Mouse (Mus musculus) heart, adult 2 months (tissue): Measurements from ENCODE around the gene Ckap4. TPM values are rescaled to one million over a fixed set of nuclear protein-coding genes. Genes with fewer than 3 reads are reported as not detected.

ENCODE experiments used
- DNase-seq, 2 experiments: peaks; one replicate each; pipeline ENCODE4 v3.0.0; 2021
- H3K27ac ChIP-seq: fragments of 200-600 bp; 2 replicates; pipeline ENCODE4 v1.8.1; 2022
- H3K27me3 ChIP-seq: fragments of 200-500 bp; 2 replicates; pipeline ENCODE4 v1.6.1; 2012; ENCODE audit warnings: mild to moderate bottlenecking, low read length, inconsistent platforms, mixed read lengths; ENCODE audit not compliant: control insufficient read depth, insufficient read depth
- H3K36me3 ChIP-seq: fragments of 200-500 bp; 2 replicates; pipeline ENCODE4 v1.6.1; 2012; ENCODE audit warnings: low read length, inconsistent platforms; ENCODE audit not compliant: control insufficient read depth, insufficient read depth
- H3K4me1 ChIP-seq: fragments of 200-500 bp; 2 replicates; pipeline ENCODE4 v1.6.1; 2011; ENCODE audit warnings: low read length; ENCODE audit not compliant: control insufficient read depth, insufficient read depth
- H3K4me3 ChIP-seq: fragments of 200-600 bp; 2 replicates; pipeline ENCODE4 v1.8.1; 2022
- H3K79me2 ChIP-seq: fragments of 200-500 bp; replicated peaks from 2 replicates; pipeline ENCODE4 v1.6.1; 2012; ENCODE audit warnings: mild to moderate bottlenecking, inconsistent platforms, low read length, moderate library complexity, mixed read lengths; ENCODE audit not compliant: control insufficient read depth, insufficient read depth
- H3K9ac ChIP-seq: fragments of 200-500 bp; 2 replicates; pipeline ENCODE4 v1.6.1; 2012; ENCODE audit warnings: low read depth, mild to moderate bottlenecking, control low read depth, inconsistent platforms, low read length, mixed read lengths
- CTCF ChIP-seq: fragments of 200-600 bp; IDR thresholded peaks from 2 replicates; pipeline ENCODE4 v1.8.1; 2022; ENCODE audit warnings: antibody characterized with exemption, mild to moderate bottlenecking, moderate library complexity
- EP300 ChIP-seq: fragments of 200-500 bp; IDR thresholded peaks from 2 replicates; pipeline ENCODE4 v1.6.1; 2011; ENCODE audit warnings: low read depth, low read length, control low read depth; ENCODE audit not compliant: insufficient read depth
- POLR2A ChIP-seq: fragments of 200-500 bp; IDR thresholded peaks from 2 replicates; pipeline ENCODE4 v1.6.1; 2011; ENCODE audit warnings: mild to moderate bottlenecking, low read depth, low read length, control low read depth; ENCODE audit not compliant: insufficient read depth
- WGBS: fragments of 180-500 bp; shearing (Covaris S2); methylation state at CpG from one replicate; pipeline ENCODE4 v1.1.7; 2018; 5-methylcytosine and 5-hydroxymethylcytosine counted together
- intact Hi-C: fragments of 180-260 bp; cut with DNase I; formaldehyde crosslinking; loops from one replicate; pipeline ENCODE4 v1.15.1; 2025
- polyA plus RNA-seq: library from polyadenylated mRNA; depleted of rRNA; stranded (reverse); fragments of >200 nt; gene quantifications from 2 replicates; pipeline ENCODE4 v1.2.3, GENCODE M21; 2012
- total RNA-seq, 2 experiments: library from RNA; stranded (reverse); gene quantifications; 2 replicates each; pipeline ENCODE4 v1.2.3; 2021

Gene Ckap4
- total and polyA plus RNA-seq, 3 experiments, result 17.2 to 31.4 (median 29.9) TPM

DNA sequence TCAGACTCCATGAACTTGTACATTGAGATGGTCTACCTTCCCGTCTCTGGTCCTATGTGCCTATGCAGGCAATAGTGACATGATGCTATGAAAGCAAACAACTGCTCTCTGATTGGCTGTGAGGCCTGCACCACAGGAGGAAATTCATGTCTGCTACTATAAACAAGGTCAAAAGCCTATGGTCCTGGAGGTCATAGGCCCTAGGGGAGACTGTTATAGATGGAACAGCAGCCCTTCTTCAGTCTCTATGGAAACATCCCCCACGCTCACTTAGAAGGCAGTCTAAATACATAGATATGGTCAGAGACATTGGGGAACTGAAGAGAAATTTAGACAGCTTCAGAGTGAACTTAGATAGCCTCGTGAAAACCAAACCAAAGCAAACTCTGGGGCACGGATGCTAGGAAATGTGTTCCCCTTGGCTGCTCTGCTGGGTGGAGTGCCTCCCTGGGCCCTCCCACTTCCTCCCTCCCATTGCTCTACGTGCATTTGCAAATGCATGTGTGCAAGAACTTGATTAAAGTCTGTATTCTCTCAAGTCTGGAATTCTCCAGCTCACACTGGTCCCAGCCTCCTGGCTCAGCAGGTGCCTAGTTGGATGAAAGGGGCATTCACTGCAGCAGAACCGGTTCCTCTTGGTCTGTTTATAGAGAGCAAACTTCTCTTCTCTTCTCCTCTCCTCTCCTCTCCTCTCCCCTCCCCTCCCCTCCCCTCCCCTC lies 20.6 kb upstream of the Ckap4 start:
- WGBS, result 50% methylated on average over 6 of the region's 6 CpGs
- H3K79me2 ChIP-seq, result no peaks in the 10 kb centered on the region
- no peaks in the 10 kb centered on the region for H3K27me3 ChIP-seq
- peak in 1 of 2 experiments; percentile 32 for DNase-seq
- no peak overlapping the region for H3K9ac ChIP-seq
- H3K4me1 ChIP-seq, result no peaks in the 10 kb centered on the region
- H3K36me3 ChIP-seq, result no peaks in the 10 kb centered on the region
- intact Hi-C loops, result loop anchor here (5.0 kb wide), 1 partner anchor 37 kb away; no protein-coding TSS in a partner anchor
- no peak overlapping the region for H3K27ac ChIP-seq
- no peak overlapping the region for H3K4me3 ChIP-seq
- TF ChIP-seq CTCF (no peak), EP300 (no peak), POLR2A (no peak)

DNA sequence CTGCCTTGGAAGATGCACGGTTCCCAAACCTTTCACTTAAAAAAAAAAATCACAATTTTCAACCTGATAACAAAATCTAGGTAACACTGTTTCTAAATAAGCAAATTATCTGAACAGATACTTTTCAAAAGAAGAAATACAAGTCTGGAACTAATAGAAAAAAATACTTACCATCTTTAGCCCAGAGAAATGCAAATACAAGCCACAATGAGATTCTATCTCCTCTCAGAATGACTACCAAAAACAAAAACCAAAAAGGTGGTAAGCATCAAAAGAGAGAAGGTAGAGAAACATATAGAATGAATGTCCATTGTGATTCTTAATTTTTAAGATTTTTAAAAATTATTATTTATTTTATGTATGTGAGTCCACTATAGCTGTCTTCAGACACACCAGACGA lies 18.6 kb upstream of the Ckap4 start:
- TF ChIP-seq EP300, result no peak
- TF ChIP-seq POLR2A, result no peak
- TF ChIP-seq CTCF, result no peak

DNA sequence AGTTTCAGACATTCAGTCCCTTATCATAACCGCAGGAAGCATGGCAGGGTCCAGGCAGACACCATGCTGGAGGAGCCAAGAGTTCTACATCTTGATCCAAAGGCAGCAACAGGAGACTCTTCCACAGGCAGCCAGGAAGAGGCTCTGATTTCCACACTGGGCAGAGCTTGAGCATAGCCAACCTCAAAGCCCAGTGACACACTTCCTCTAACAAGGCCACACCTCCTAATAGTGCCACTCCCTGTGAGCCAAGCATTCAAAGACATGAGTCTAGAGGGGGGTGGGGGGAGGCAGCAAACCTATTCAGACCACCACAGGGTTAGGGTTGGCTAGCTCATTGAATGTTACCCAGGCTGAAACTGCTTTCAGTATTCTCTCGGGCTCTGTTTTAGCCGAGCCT lies 18.0 kb upstream of the Ckap4 start:
- H3K4me3 ChIP-seq, result no peak overlapping the region
- WGBS, result 88% methylated on average over 3 of the region's 3 CpGs
- H3K36me3 ChIP-seq, result no peaks in the 10 kb centered on the region

More for the DNA sequence above, 18.6 kb upstream of the Ckap4 start:
- Histone ChIP-seq H3K79me2 (no peaks in the 10 kb centered on the region), H3K4me3 (no peak overlapping the region), H3K27ac (no peak overlapping the region), H3K4me1 (no peaks in the 10 kb centered on the region), H3K36me3 (no peaks in the 10 kb centered on the region), H3K27me3 (no peaks in the 10 kb centered on the region), H3K9ac (no peak overlapping the region)
- DNase-seq, result no peak
- WGBS, result 95% methylated on average over 2 of the region's 2 CpGs
- intact Hi-C loops, result no loop called here

DNA sequence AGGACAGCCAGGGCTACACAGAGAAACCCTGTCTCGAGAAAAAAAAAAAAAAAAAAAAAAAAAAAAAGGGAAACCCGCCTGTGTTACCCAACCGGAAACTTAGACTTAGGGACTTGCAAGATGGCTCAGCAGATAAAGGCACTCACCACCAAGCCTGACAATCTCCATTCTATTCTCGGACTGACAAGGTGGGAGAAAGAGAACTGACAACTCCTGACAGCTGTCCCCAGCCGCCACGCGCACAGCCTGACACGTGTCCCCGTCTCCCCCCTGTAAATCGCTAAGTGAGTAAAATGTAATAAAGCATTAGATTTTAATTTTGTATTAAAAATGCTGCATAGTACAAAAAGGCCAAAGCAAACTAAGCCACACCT lies 16.0 kb upstream of the Ckap4 start:
- H3K4me1 ChIP-seq, result no peaks in the 10 kb centered on the region
- H3K9ac ChIP-seq, result no peak overlapping the region
- H3K79me2 ChIP-seq, result no peaks in the 10 kb centered on the region
- intact Hi-C loops, result no loop called here
- H3K27ac ChIP-seq, result no peak overlapping the region
- H3K4me3 ChIP-seq, result no peak overlapping the region
- H3K36me3 ChIP-seq, result no peaks in the 10 kb centered on the region
- no peak for TF ChIP-seq POLR2A
- TF ChIP-seq EP300, result no peak
- H3K27me3 ChIP-seq, result no peaks in the 10 kb centered on the region
- WGBS, result 68% methylated on average over 10 of the region's 10 CpGs
- DNase-seq, result no peak

More for the DNA sequence above, 18.0 kb upstream of the Ckap4 start:
- no peak overlapping the region for H3K27ac ChIP-seq
- no peaks in the 10 kb centered on the region for H3K4me1 ChIP-seq
- no peaks in the 10 kb centered on the region for H3K79me2 ChIP-seq
- no peaks in the 10 kb centered on the region for H3K27me3 ChIP-seq
- H3K9ac ChIP-seq, result no peak overlapping the region
- intact Hi-C loops, result no loop called here
- no peak for DNase-seq
- TF ChIP-seq EP300 (no peak), POLR2A (no peak), CTCF (no peak)

DNA sequence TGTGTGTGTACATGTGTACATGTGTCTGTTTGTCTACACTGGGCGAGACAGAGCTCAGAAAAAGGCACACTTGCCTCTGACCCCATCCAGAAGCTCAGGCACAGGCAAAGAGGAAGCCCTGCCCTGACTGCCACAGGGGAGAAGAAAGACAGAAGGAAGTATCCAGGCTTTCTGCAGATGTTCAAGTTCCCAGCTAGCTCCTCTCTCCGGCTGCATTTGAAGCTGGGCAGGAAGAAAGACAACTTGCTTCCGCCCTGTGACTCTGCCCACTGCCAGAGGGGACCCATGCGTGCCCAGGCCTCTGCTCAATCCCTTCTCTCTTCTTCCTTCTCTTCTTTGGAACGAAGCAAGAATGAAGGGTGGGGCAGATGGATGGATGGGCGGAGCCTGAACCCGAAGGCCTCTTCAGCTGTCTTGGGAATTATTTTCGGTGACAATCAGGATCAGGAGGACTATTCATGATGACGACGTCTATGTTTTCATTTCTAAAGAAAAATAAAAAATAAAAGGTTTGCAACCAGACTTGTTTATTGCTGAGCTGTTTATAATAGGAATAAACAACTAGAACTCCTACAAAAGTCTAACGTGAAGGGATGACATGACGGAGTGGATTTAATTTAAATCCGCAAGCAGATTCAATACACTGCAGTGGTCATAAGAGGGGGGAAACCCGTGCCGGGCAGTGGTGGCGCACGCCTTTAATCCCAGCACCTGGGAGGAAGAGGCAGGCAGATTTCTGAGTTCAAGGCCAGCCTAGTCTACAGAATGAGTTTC lies 15.5 kb upstream of the Ckap4 start:
- H3K4me3 ChIP-seq, result no peak overlapping the region
- H3K4me1 ChIP-seq, result no peaks in the 10 kb centered on the region
- H3K27me3 ChIP-seq, result no peaks in the 10 kb centered on the region
- no peak overlapping the region for H3K27ac ChIP-seq
- no peaks in the 10 kb centered on the region for H3K36me3 ChIP-seq
- 86% methylated on average over 17 of the region's 17 CpGs for WGBS
- H3K79me2 ChIP-seq, result no peaks in the 10 kb centered on the region
- H3K9ac ChIP-seq, result no peak overlapping the region
- peak in 1 of 2 experiments; percentile 26 for DNase-seq
- no peak for TF ChIP-seq CTCF
- TF ChIP-seq POLR2A, result no peak
- TF ChIP-seq EP300, result no peak
- intact Hi-C loops, result no loop called here
